Mouse (Mus musculus) liver, embryonic 14.5 days (tissue): ENCODE measurements around the gene St3gal6.

Experiments used
- CTCF ChIP-seq: IDR thresholded peaks from 2 replicates; pipeline ENCODE4 v1.5.1; 2016; ENCODE audit warnings: antibody characterized with exemption, low read depth, control low read depth
- EP300 ChIP-seq: IDR thresholded peaks from 2 replicates; pipeline ENCODE4 v1.6.1; 2016; ENCODE audit warnings: antibody characterized with exemption, low read depth

DNA sequence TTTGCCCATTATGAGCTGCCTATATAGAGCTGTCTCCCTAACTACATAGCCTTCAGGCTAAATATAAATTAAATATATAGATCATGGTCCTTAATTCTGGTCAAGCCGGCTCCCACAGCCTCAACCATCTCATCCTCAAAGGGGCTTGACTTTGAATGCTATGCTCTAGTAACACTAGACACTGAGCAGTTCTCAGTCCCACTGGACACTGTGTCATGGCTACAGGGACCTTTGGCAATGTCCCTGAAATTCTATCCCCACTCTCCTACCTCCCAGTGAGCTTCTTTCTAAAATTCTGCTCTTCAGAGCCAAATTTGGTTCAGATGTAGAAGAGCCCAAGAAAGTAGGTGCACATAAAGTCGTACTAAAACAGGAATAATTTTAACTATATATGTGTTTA is 7.9 kb downstream of the St3gal6 start:
- no peak for TF ChIP-seq CTCF
- TF ChIP-seq EP300, result no peak
